Mouse (Mus musculus) hindbrain, postnatal 0 days (tissue): Measurements from ENCODE around the gene Olfr1192-ps1. TPM values are rescaled to one million over a fixed set of nuclear protein-coding genes. Genes with fewer than 3 reads are reported as not detected.
"Not testable (repeated sequence)": the region's sequence is repeated elsewhere in the genome, so short reads cannot be mapped to it uniquely, and the experiment has no call there.

Experiments used
- ATAC-seq: fragments of 200-750 bp; cut with Nextera tagmentation; 2 replicates; pipeline ENCODE4 v1.8.0; 2017; ENCODE audit warnings: mild to moderate bottlenecking, moderate TSS enrichment, moderate library complexity
- DNase-seq: peaks from one replicate; pipeline ENCODE4 v3.0.0-alpha.2; 2015; ENCODE audit warnings: low spot score
- H3K27ac ChIP-seq: fragments of 300-500 bp; sonication (generic); 2 replicates; pipeline ENCODE4 v1.5.1; 2014; ENCODE audit warnings: mild to moderate bottlenecking
- H3K27me3 ChIP-seq: fragments of 300-500 bp; sonication (generic); 2 replicates; pipeline ENCODE4 v1.6.1; 2014; ENCODE audit warnings: low read length, mixed read lengths; ENCODE audit not compliant: insufficient read depth
- H3K36me3 ChIP-seq: fragments of 300-500 bp; sonication (generic); 2 replicates; pipeline ENCODE4 v1.6.1; 2014; ENCODE audit warnings: low read length, mixed read lengths; ENCODE audit not compliant: insufficient read depth
- H3K4me1 ChIP-seq: fragments of 300-500 bp; sonication (generic); 2 replicates; pipeline ENCODE4 v1.6.1; 2014; ENCODE audit warnings: antibody characterized with exemption, low read length, mixed read lengths; ENCODE audit not compliant: insufficient read depth
- H3K4me2 ChIP-seq: fragments of 300-500 bp; sonication (generic); 2 replicates; pipeline ENCODE4 v1.6.1; 2014; ENCODE audit warnings: low read depth, mild to moderate bottlenecking, low read length, moderate library complexity, mixed read lengths
- H3K4me3 ChIP-seq: fragments of 300-500 bp; sonication (generic); 2 replicates; pipeline ENCODE4 v1.5.1; 2014; ENCODE audit warnings: low read length
- H3K9ac ChIP-seq: fragments of 300-500 bp; sonication (generic); replicated peaks from 2 replicates; pipeline ENCODE4 v1.6.1; 2014; ENCODE audit warnings: mild to moderate bottlenecking, low read length, moderate library complexity, mixed read lengths
- H3K9me3 ChIP-seq: fragments of 300-500 bp; sonication (generic); 2 replicates; pipeline ENCODE4 v1.6.1; 2016; ENCODE audit warnings: low read length, mixed read lengths
- CTCF ChIP-seq: IDR thresholded peaks from 2 replicates; pipeline ENCODE4 v1.5.1; 2016; ENCODE audit warnings: antibody characterized with exemption, control low read depth, low read depth
- whole genome bisulfite sequencing: fragments of 180-500 bp; shearing (Covaris S2); extraction: QIAGEN DNeasy Blood & Tissue Kit; methylation state at CpG from one replicate; pipeline ENCODE4 v1.1.7; 2014; 5-methylcytosine and 5-hydroxymethylcytosine counted together
- polyA plus RNA-seq: library from polyadenylated mRNA; unstranded; fragments of >200 nt; fragmentation: Nextera tagmentation; extraction: Ambion mirVana; gene quantifications from 2 replicates; pipeline ENCODE4 v1.2.1, GENCODE M21; 2015
- total RNA-seq: library from RNA; depleted of rRNA; stranded (reverse); fragments of >200 nt; gene quantifications from 2 replicates; pipeline ENCODE4 v1.2.3, GENCODE M21; 2014; rRNA removed

Gene Olfr1192-ps1
- total RNA-seq (not detected in 2 replicates), polyA plus RNA-seq (not detected in 2 replicates)

GRCm38 (mm10) chr2:88648209-88648608 lies at the start of gene Olfr1192-ps1:
TSS of gene Olfr1192-ps1 (plus strand) at chr2:88648509.
- H3K27me3 ChIP-seq, result no peaks in the 10 kb centered on the region
- no peak for ATAC-seq
- no peak within 1 kb of the TSS for H3K4me2 ChIP-seq
- no peaks in the 10 kb centered on the region for H3K4me1 ChIP-seq
- no peak for TF ChIP-seq CTCF
- no peak within 1 kb of the TSS for H3K9ac ChIP-seq
- no peak within 1 kb of the TSS for H3K4me3 ChIP-seq
- DNase-seq, result no peak
- no peaks in the 10 kb centered on the region for H3K36me3 ChIP-seq
- 70% methylated on average over 1 of the region's 1 CpGs for WGBS
- no peaks in the 10 kb centered on the region for H3K9me3 ChIP-seq
- no peak within 1 kb of the TSS for H3K27ac ChIP-seq

GRCm38 (mm10) chr2:88640242-88640641 lies 8.1 kb upstream of the Olfr1192-ps1 start, which contains the start of gene Olfr1191-ps1:
TSS of gene Olfr1191-ps1 (plus strand) at chr2:88640542.
- H3K4me3 ChIP-seq, H3K27ac ChIP-seq, H3K9ac ChIP-seq, DNase-seq, ATAC-seq, H3K36me3 ChIP-seq, H3K4me1 ChIP-seq, H3K27me3 ChIP-seq, H3K4me2 ChIP-seq, H3K9me3 ChIP-seq: not testable (repeated sequence)
- 94% methylated on average over 1 of the region's 1 CpGs for WGBS

GRCm38 (mm10) chr2:88675328-88675727 lies 27.0 kb downstream of the Olfr1192-ps1 start, which contains the start of gene Olfr1193:
TSS of gene Olfr1193 (plus strand) at chr2:88675628.
- not testable (repeated sequence) for H3K9ac ChIP-seq, ATAC-seq, H3K36me3 ChIP-seq, H3K4me3 ChIP-seq, H3K27ac ChIP-seq, H3K9me3 ChIP-seq, H3K4me2 ChIP-seq, H3K4me1 ChIP-seq, H3K27me3 ChIP-seq, DNase-seq

GRCm38 (mm10) chr2:88689087-88689486 lies 40.8 kb downstream of the Olfr1192-ps1 start, which contains the start of gene Olfr1195:
TSS of gene Olfr1195 (minus strand) at chr2:88689187.
- Histone ChIP-seq H3K27me3 (no peaks in the 10 kb centered on the region), H3K36me3 (no peaks in the 10 kb centered on the region), H3K27ac (no peak within 1 kb of the TSS), H3K9ac (no peak within 1 kb of the TSS), H3K9me3 (no peaks in the 10 kb centered on the region), H3K4me1 (no peaks in the 10 kb centered on the region), H3K4me2 (no peak within 1 kb of the TSS), H3K4me3 (no peak within 1 kb of the TSS)
- DNase-seq, result no peak
- ATAC-seq, result no peak
- TF ChIP-seq CTCF, result no peak

- TF ChIP-seq CTCF, result no peak
- no peaks in the 10 kb centered on the region for H3K27me3 ChIP-seq
- DNase-seq (no peak), ATAC-seq (no peak)
- H3K4me2 ChIP-seq, result no peak within 1 kb of the TSS
- no peak within 1 kb of the TSS for H3K27ac ChIP-seq
- whole genome bisulfite sequencing, result 83% methylated on average over 2 of the region's 2 CpGs
- no peak within 1 kb of the TSS for H3K9ac ChIP-seq
- H3K9me3 ChIP-seq, result no peaks in the 10 kb centered on the region
- H3K4me3 ChIP-seq, result no peak within 1 kb of the TSS
- no peaks in the 10 kb centered on the region for H3K36me3 ChIP-seq
- H3K4me1 ChIP-seq, result no peaks in the 10 kb centered on the region
Observed at GRCm38 (mm10) chr2:88704497-88704896, 56.2 kb downstream of the Olfr1192-ps1 start, which contains the start of gene Olfr1196. TSS of gene Olfr1196 (minus strand) at chr2:88704597.

Other genes with a start within 250 kb of the Olfr1192-ps1 start
- not detected in 2 replicates for gene Olfr1179, start 242.1 kb upstream of the Olfr1192-ps1 start, total RNA-seq
- gene Olfr1179, start 242.1 kb upstream of the Olfr1192-ps1 start, polyA plus RNA-seq, result not detected in 2 replicates
- gene Olfr1180, start 229.4 kb upstream of the Olfr1192-ps1 start, total RNA-seq, result not detected in 2 replicates
- gene Olfr1180, start 229.4 kb upstream of the Olfr1192-ps1 start, polyA plus RNA-seq, result not detected in 2 replicates
- not detected in 2 replicates for gene Olfr1181, start 222.3 kb upstream of the Olfr1192-ps1 start, total RNA-seq
- not detected in 2 replicates for gene Olfr1181, start 222.3 kb upstream of the Olfr1192-ps1 start, polyA plus RNA-seq
- gene Gm13757, start 199.4 kb upstream of the Olfr1192-ps1 start, total RNA-seq, result not detected in 2 replicates
- gene Gm13757, start 199.4 kb upstream of the Olfr1192-ps1 start, polyA plus RNA-seq, result not detected in 2 replicates
- gene Olfr1183, start 193.6 kb upstream of the Olfr1192-ps1 start, total RNA-seq, result not detected in 2 replicates
- not detected in 2 replicates for gene Olfr1183, start 193.6 kb upstream of the Olfr1192-ps1 start, polyA plus RNA-seq
- not detected in 2 replicates for gene Olfr1184, start 164.9 kb upstream of the Olfr1192-ps1 start, total RNA-seq
- gene Olfr1184, start 164.9 kb upstream of the Olfr1192-ps1 start, polyA plus RNA-seq, result not detected in 2 replicates
- gene Olfr1185-ps1, start 155.2 kb upstream of the Olfr1192-ps1 start, total RNA-seq, result not detected in 2 replicates
- not detected in 2 replicates for gene Olfr1185-ps1, start 155.2 kb upstream of the Olfr1192-ps1 start, polyA plus RNA-seq
- gene Olfr1186, start 130.0 kb upstream of the Olfr1192-ps1 start, total RNA-seq, result not detected in 2 replicates
- not detected in 2 replicates for gene Olfr1186, start 130.0 kb upstream of the Olfr1192-ps1 start, polyA plus RNA-seq
- gene Olfr1188, start 91.6 kb upstream of the Olfr1192-ps1 start, total RNA-seq, result not detected in 2 replicates
- gene Olfr1188, start 91.6 kb upstream of the Olfr1192-ps1 start, polyA plus RNA-seq, result not detected in 2 replicates
- not detected in 2 replicates for gene Olfr1189, start 62.1 kb upstream of the Olfr1192-ps1 start, total RNA-seq
- gene Olfr1189, start 62.1 kb upstream of the Olfr1192-ps1 start, polyA plus RNA-seq, result not detected in 2 replicates
- gene Olfr1191-ps1, start 8.0 kb upstream of the Olfr1192-ps1 start, total RNA-seq, result not detected in 2 replicates
- gene Olfr1191-ps1, start 8.0 kb upstream of the Olfr1192-ps1 start, polyA plus RNA-seq, result not detected in 2 replicates
- not detected in 2 replicates for gene Olfr1193, start 27.1 kb downstream of the Olfr1192-ps1 start, total RNA-seq
- not detected in 2 replicates for gene Olfr1193, start 27.1 kb downstream of the Olfr1192-ps1 start, polyA plus RNA-seq
- gene Olfr1195, start 40.7 kb downstream of the Olfr1192-ps1 start, total RNA-seq, result not detected in 2 replicates
- not detected in 2 replicates for gene Olfr1195, start 40.7 kb downstream of the Olfr1192-ps1 start, polyA plus RNA-seq
- not detected in 2 replicates for gene Olfr1196, start 56.1 kb downstream of the Olfr1192-ps1 start, total RNA-seq
- gene Olfr1196, start 56.1 kb downstream of the Olfr1192-ps1 start, polyA plus RNA-seq, result not detected in 2 replicates
- gene Olfr1197, start 83.9 kb downstream of the Olfr1192-ps1 start, total RNA-seq, result not detected in 2 replicates
- not detected in 2 replicates for gene Olfr1197, start 83.9 kb downstream of the Olfr1192-ps1 start, polyA plus RNA-seq
- gene Olfr1198, start 102.9 kb downstream of the Olfr1192-ps1 start, total RNA-seq, result not detected in 2 replicates
- gene Olfr1198, start 102.9 kb downstream of the Olfr1192-ps1 start, polyA plus RNA-seq, result not detected in 2 replicates
- gene Olfr1199, start 112.0 kb downstream of the Olfr1192-ps1 start, total RNA-seq, result not detected in 2 replicates
- gene Olfr1199, start 112.0 kb downstream of the Olfr1192-ps1 start, polyA plus RNA-seq, result not detected in 2 replicates
- gene Olfr1200, start 122.0 kb downstream of the Olfr1192-ps1 start, total RNA-seq, result not detected in 2 replicates
- not detected in 2 replicates for gene Olfr1200, start 122.0 kb downstream of the Olfr1192-ps1 start, polyA plus RNA-seq
- not detected in 2 replicates for gene Olfr1201, start 144.5 kb downstream of the Olfr1192-ps1 start, total RNA-seq
- not detected in 2 replicates for gene Olfr1201, start 144.5 kb downstream of the Olfr1192-ps1 start, polyA plus RNA-seq
- not detected in 2 replicates for gene Olfr1202, start 166.0 kb downstream of the Olfr1192-ps1 start, total RNA-seq
- not detected in 2 replicates for gene Olfr1202, start 166.0 kb downstream of the Olfr1192-ps1 start, polyA plus RNA-seq
- not detected in 2 replicates for gene Olfr1205, start 181.2 kb downstream of the Olfr1192-ps1 start, total RNA-seq
- not detected in 2 replicates for gene Olfr1205, start 181.2 kb downstream of the Olfr1192-ps1 start, polyA plus RNA-seq
- gene Olfr1204, start 200.8 kb downstream of the Olfr1192-ps1 start, total RNA-seq, result not detected in 2 replicates
- gene Olfr1204, start 200.8 kb downstream of the Olfr1192-ps1 start, polyA plus RNA-seq, result not detected in 2 replicates
- not detected in 2 replicates for gene Olfr1206, start 214.7 kb downstream of the Olfr1192-ps1 start, total RNA-seq
- gene Olfr1206, start 214.7 kb downstream of the Olfr1192-ps1 start, polyA plus RNA-seq, result not detected in 2 replicates